Mouse (Mus musculus): ENCODE measurements around the gene Rab23. TPM values are rescaled to one million over a fixed set of nuclear protein-coding genes. Genes with fewer than 3 reads are reported as not detected.

The Rab23 gene
- polyA plus RNA-seq, 1 experiment: not detected

DNA sequence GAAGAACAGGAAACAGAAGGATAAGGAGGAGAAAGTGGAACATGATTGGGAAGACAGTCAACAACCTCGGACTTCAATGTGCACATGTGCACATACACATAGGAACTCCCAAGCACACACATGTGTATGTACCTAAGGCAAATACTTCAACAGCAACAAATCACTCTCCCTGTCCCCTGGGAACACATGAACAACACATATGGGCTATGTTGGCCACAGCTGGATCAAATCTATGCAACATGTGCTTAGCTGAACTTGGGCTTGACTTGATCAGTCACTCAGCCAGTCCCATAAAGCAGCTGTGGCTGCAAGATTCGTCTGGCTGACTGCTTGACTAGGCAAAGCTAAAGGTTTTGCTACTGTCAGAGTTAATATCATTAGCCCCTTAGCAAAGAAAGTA, 30.9 kb upstream of the Rab23 start:
- Histone ChIP-seq H3K27ac (ENCODE audit: insufficient read depth, low read depth, low read length) (no peak overlapping the region), H3K4me1 (ENCODE audit: control insufficient read depth, insufficient read depth, low read length) (0 out of 2 replicates have a peak, but pooled peaks cover 2% of the 10 kb centered on the region), H3K4me3 (ENCODE audit: insufficient read depth, low read depth, low read length) (no peak overlapping the region)
- WGBS: 76% methylated on average over 2 of the region's 2 CpGs
- TF ChIP-seq POLR2A (IDR thresholded peaks at IDR 0.05; ENCODE audit: insufficient read depth, low read depth, low read length) (no peak), CTCF (IDR thresholded peaks at IDR 0.05; ENCODE audit: insufficient read depth, low read depth, low read length) (no peak)

DNA sequence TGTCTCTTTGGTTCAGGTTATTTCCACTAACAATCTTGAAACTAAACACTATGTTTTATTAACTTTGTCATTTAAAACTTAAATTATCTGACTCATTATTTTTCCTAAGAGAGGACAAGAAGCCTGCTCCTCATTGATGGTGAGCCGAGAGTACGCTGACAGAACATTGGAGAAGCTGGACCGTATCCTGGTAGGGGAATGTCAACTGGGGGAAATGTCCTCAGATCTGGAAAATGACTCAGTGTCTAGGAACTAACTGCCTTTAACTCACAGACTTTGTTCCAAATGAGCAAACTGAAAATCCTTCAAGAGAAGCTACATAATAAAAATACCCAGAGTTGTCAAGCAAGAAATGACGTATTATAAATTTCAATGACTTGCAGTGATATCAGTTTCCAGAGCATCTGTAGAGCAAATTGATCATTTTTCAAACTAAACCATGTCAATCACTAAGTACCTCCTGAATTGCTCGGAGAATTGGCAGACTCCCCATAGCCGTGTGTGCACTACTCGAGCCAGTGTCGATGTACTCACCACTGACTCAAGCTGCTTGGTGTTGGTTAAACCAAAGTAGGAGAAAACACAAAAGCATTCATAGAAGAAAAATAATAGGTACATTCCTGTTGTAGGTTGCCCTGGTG, 30.1 kb upstream of the Rab23 start:
- 0 out of 2 replicates have a peak, but pooled peaks cover 2% of the 10 kb centered on the region for H3K4me1 ChIP-seq (ENCODE audit: control insufficient read depth, insufficient read depth, low read length)
- no peak overlapping the region for H3K27ac ChIP-seq (ENCODE audit: insufficient read depth, low read depth, low read length)
- no peak overlapping the region for H3K4me3 ChIP-seq (ENCODE audit: insufficient read depth, low read depth, low read length)
- TF ChIP-seq POLR2A (IDR thresholded peaks at IDR 0.05; ENCODE audit: insufficient read depth, low read depth, low read length) (no peak), CTCF (IDR thresholded peaks at IDR 0.05; ENCODE audit: insufficient read depth, low read depth, low read length) (no peak)
- WGBS: 76% methylated on average over 8 of the region's 8 CpGs

DNA sequence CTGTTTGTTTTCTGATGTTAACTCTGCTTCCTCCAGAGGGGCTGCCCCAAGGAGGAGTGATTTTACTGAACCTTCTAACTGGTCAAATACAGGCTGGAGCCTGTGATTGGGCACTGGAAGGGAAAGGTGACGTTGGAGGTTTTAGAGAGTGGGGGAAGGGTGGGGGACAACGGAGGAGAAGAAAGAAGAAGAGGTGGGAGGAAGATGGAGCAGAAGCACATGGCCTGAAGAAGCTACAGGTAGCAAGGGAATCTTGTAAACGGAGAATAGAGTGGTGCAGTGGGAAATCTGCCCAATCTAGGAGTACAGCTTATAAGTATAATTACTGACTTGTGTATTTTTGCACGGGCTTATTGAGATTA, 29.6 kb upstream of the Rab23 start:
- H3K27ac ChIP-seq (ENCODE audit: insufficient read depth, low read depth, low read length): no peak overlapping the region
- TF ChIP-seq CTCF (IDR thresholded peaks at IDR 0.05; ENCODE audit: insufficient read depth, low read depth, low read length): no peak
- TF ChIP-seq POLR2A (IDR thresholded peaks at IDR 0.05; ENCODE audit: insufficient read depth, low read depth, low read length): no peak
- H3K4me1 ChIP-seq (ENCODE audit: control insufficient read depth, insufficient read depth, low read length): 0 out of 2 replicates have a peak, but pooled peaks cover 2% of the 10 kb centered on the region
- WGBS: 46% methylated on average over 4 of the region's 4 CpGs
- H3K4me3 ChIP-seq (ENCODE audit: insufficient read depth, low read depth, low read length): no peak overlapping the region

DNA sequence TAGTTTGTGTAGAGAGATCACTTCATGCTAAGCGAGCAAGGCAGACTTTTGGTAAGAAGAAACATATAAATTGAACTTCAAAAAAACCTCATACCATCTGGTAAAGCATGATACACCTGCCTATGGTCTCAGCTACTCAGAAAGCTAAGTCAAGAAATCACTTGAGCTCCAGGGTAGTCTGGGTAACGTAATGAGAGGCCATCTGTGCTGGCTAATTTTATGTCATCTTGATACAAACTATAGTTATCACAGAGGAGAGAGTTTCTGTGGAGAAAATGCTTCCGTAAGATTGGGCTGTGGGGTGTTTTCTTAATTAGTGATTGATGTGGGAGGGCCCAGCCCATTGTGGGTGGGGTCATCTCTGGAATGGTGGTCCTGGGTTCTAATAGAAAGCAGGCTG, 25.8 kb upstream of the Rab23 start:
- WGBS: 72% methylated on average over 3 of the region's 3 CpGs
- Histone ChIP-seq H3K4me3 (ENCODE audit: insufficient read depth, low read depth, low read length) (no peak overlapping the region), H3K27ac (ENCODE audit: insufficient read depth, low read depth, low read length) (no peak overlapping the region), H3K4me1 (ENCODE audit: control insufficient read depth, insufficient read depth, low read length) (0 out of 2 replicates have a peak, but pooled peaks cover 2% of the 10 kb centered on the region)
- TF ChIP-seq CTCF (IDR thresholded peaks at IDR 0.05; ENCODE audit: insufficient read depth, low read depth, low read length) (no peak), POLR2A (IDR thresholded peaks at IDR 0.05; ENCODE audit: insufficient read depth, low read depth, low read length) (no peak)

DNA sequence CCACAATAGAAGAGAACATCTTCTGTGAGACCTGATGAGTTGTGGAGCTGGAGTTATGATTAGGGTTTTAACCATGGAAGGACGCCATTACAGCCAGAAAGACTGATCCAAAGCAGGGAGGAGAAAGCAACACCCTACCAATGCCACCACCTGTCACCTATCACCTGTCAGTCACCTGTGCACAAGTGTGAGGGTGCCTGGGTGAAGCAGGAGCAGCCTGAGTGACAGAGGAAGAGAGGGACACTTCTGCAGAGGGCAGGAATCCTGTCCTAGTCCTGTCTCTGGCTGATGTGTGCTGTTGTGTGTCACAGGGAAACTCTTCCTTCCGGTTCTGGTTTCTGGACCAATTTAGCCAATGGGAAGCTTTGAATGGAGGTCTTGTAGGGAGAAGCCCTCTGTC, 23.7 kb upstream of the Rab23 start:
- Histone ChIP-seq H3K4me3 (ENCODE audit: insufficient read depth, low read depth, low read length) (no peak overlapping the region), H3K27ac (ENCODE audit: insufficient read depth, low read depth, low read length) (no peak overlapping the region), H3K4me1 (ENCODE audit: control insufficient read depth, insufficient read depth, low read length) (0 out of 2 replicates have a peak, but pooled peaks cover 2% of the 10 kb centered on the region)
- WGBS: 87% methylated on average over 2 of the region's 2 CpGs
- TF ChIP-seq POLR2A (IDR thresholded peaks at IDR 0.05; ENCODE audit: insufficient read depth, low read depth, low read length) (no peak), CTCF (IDR thresholded peaks at IDR 0.05; ENCODE audit: insufficient read depth, low read depth, low read length) (no peak)

DNA sequence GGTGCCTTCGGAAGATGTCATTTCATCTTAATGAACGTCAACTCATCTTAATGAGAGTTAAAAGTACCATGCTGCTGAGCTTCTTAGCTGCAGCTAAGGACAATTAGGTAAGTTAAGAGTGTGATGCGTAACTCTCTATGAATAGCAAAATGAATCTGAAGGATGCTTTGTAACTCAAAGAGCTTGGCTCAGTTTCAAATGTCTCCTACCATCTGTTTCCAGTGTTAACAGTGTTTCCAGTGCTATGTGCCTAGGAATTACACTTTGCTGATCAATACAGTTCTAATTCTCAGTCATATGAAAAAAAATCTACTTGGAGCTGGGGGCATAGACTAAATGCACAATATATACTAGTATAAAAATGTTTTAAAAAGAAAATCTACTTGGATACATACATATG, 18.4 kb upstream of the Rab23 start:
- Histone ChIP-seq H3K4me1 (ENCODE audit: control insufficient read depth, insufficient read depth, low read length) (no peaks in the 10 kb centered on the region), H3K27ac (ENCODE audit: insufficient read depth, low read depth, low read length) (no peak overlapping the region), H3K4me3 (ENCODE audit: insufficient read depth, low read depth, low read length) (no peak overlapping the region)
- TF ChIP-seq POLR2A (IDR thresholded peaks at IDR 0.05; ENCODE audit: insufficient read depth, low read depth, low read length): no peak
- no peak for TF ChIP-seq CTCF (IDR thresholded peaks at IDR 0.05; ENCODE audit: insufficient read depth, low read depth, low read length)
- WGBS: 78% methylated on average over 3 of the region's 3 CpGs

DNA sequence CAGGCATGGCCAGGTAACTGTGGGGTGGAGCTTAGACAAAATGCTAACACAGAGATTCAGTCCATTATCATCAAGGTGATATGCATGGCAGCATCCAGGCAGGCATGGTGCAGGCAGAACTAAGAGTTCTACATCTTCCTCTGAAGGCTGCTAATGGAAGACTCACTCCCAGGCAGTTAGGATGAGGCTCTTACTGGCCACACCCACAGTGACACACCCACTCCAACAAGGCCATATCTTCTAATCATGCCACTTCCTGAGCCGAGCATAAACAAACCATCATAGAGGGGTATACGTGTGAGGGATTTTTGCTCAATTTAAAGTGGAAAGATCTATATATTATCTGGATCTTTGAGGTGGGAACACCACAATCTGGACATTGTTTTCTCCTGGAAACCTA, 10.1 kb upstream of the Rab23 start:
- TF ChIP-seq POLR2A (IDR thresholded peaks at IDR 0.05; ENCODE audit: insufficient read depth, low read depth, low read length) (no peak), CTCF (IDR thresholded peaks at IDR 0.05; ENCODE audit: insufficient read depth, low read depth, low read length) (no peak)
- WGBS: 90% methylated on average over 2 of the region's 2 CpGs
- no peaks in the 10 kb centered on the region for H3K4me1 ChIP-seq (ENCODE audit: control insufficient read depth, insufficient read depth, low read length)
- no peak overlapping the region for H3K4me3 ChIP-seq (ENCODE audit: insufficient read depth, low read depth, low read length)
- H3K27ac ChIP-seq (ENCODE audit: insufficient read depth, low read depth, low read length): no peak overlapping the region

DNA sequence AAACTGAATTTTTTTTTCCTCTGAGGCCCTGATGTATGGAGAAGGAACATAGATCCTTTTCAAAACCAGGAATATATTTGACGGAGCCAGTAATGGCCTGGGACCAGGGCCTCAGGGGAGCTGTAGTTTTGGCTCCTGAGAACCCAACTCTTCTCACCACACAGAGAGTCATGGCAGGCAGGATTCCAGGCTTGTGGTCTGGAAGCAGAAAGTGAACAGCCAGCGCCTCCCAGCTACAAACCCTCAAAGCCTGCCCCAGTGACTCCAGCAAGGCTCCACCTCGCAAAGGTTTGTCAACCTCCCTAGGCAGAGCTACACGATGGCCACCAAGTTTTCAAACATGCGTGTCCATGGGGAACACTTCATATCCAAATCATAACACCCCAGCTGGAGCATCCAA, 7.7 kb upstream of the Rab23 start:
- peaks cover 2% of the 10 kb centered on the region; the same call in 1 of the 2 replicates for H3K4me1 ChIP-seq (ENCODE audit: control insufficient read depth, insufficient read depth, low read length)
- WGBS: 94% methylated on average over 5 of the region's 5 CpGs
- no peak overlapping the region for H3K4me3 ChIP-seq (ENCODE audit: insufficient read depth, low read depth, low read length)
- no peak overlapping the region for H3K27ac ChIP-seq (ENCODE audit: insufficient read depth, low read depth, low read length)
- no peak for TF ChIP-seq CTCF (IDR thresholded peaks at IDR 0.05; ENCODE audit: insufficient read depth, low read depth, low read length)
- TF ChIP-seq POLR2A (IDR thresholded peaks at IDR 0.05; ENCODE audit: insufficient read depth, low read depth, low read length): no peak

DNA sequence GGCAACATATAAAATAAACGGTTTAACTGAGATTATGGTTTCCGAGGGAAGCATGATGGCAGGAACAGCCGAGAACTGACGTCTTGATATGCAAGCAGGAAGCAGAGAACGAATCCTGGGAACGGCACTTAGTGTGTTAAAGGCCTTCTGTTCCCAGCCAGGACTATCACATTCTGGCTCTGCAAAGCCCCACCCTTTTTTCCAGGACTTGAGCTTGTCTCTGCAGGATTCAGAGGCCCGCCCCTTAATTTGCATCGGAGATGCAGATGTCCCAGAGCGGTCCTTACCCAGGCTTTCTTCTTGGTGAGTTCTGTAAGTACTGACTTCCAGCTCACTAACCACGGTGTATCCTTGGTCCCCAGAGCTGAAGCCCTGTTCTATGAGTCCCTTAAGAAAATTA, 4.9 kb upstream of the Rab23 start:
- H3K27ac ChIP-seq (ENCODE audit: insufficient read depth, low read depth, low read length): no peak overlapping the region
- TF ChIP-seq POLR2A (IDR thresholded peaks at IDR 0.05; ENCODE audit: insufficient read depth, low read depth, low read length) (no peak), CTCF (IDR thresholded peaks at IDR 0.05; ENCODE audit: insufficient read depth, low read depth, low read length) (no peak)
- no peak overlapping the region for H3K4me3 ChIP-seq (ENCODE audit: insufficient read depth, low read depth, low read length)
- peaks cover 2% of the 10 kb centered on the region; the same call in 1 of the 2 replicates for H3K4me1 ChIP-seq (ENCODE audit: control insufficient read depth, insufficient read depth, low read length)
- WGBS: 11% methylated on average over 10 of the region's 10 CpGs

Data from olfactory bulb, adult 2 months (tissue).